ENCODE assay signal across 31 mouse cellular contexts in the genomic region with DNA sequence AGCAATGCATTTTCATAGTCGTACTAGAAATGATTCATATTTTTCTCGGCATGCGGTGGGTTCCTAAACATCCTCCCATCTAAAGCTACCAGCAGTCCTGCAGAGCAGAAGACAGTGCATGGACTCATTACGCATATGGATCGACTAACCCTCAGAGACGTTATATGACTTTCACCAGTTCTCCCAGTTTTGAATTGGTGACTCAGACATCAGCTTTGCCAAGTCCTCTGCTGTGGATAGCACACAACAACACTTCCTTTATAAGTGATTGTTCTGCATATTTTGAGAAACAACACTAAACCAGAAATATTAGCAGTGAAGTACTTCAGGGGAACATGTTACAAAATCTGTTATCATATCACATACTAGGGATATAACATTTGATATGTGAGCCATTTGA.
A peak's percentile ranks its signal among the peaks of the same experiment; 100 is the strongest.
DNase-seq lines count a peak whose midpoint lies in the region; ATAC-seq and TF ChIP-seq lines count a peak whose summit lies in the region.
"Had no signal": no experiment of that assay in that cellular context is flagged by ENCODE, and none has a peak within 500 bp of the region (broad histone marks: within the 10 kb centered on the region; RNA-seq: fewer than 3 reads in every experiment).

No protein-coding gene starts in this region.

- TF ChIP-seq EP300 in heart, postnatal 0 days (IDR thresholded peaks at IDR 0.05; ENCODE audit: low read depth), result no peak

- no peak for DNase-seq in frontal cortex, postnatal 10 days (ENCODE audit: low spot score in 2 of 2)
- no peak for DNase-seq in heart, postnatal 0 days (ENCODE audit: low spot score)
- no peak for DNase-seq in heart, postnatal 25 days (ENCODE audit: low spot score)
- DNase-seq in adipocyte (ENCODE audit: low spot score), result peak; percentile 33
- DNase-seq in fibroblast of lung, adult 2 months (ENCODE audit: low read depth), result peak; percentile 44
- DNase-seq in right cerebral cortex, postnatal 10 days (ENCODE audit: low spot score in 2 of 2), result no peak
- DNase-seq in cerebellum, adult 9-11 months, result no peak
- DNase-seq: adrenal gland, postnatal 10 days; cerebellum, adult 18-20 months; cerebellum, postnatal 25 days; gastrocnemius, postnatal 14 days; kidney, adult 18-20 months; liver, postnatal 0 days; lung, postnatal 4 days; right cerebral cortex, postnatal 14 days; thymus, postnatal 4 days had no signal

- ATAC-seq in frontal cortex, adult (ENCODE audit: low TSS enrichment), result peak; percentile 52; the same call in 1 of the 2 replicates
- ATAC-seq in heart, postnatal 0 days (ENCODE audit: insufficient read depth, low read depth), result no peak
- ATAC-seq: forebrain, embryonic 15.5 days; inflammation-experienced regulatory T-cells, adult 6 months; liver, embryonic 12.5 days; liver, postnatal 0 days had no signal

- no peaks in the 10 kb centered on the region for H3K4me1 ChIP-seq in heart, postnatal 0 days (ENCODE audit: control insufficient read depth, insufficient read depth)
- H3K4me1 ChIP-seq: embryonic facial prominence, embryonic 10.5 days; embryonic facial prominence, embryonic 15.5 days; forebrain, embryonic 10.5 days; forebrain, embryonic 15.5 days; heart, embryonic 15.5 days; hindbrain, embryonic 10.5 days; hindbrain, embryonic 15.5 days; limb, embryonic 12.5 days; liver, embryonic 12.5 days; midbrain, embryonic 12.5 days had no signal

- no peaks in the 10 kb centered on the region for H3K27me3 ChIP-seq in heart, postnatal 0 days (ENCODE audit: control insufficient read depth, insufficient read depth, low read length)
- H3K27me3 ChIP-seq: embryonic facial prominence, embryonic 15.5 days; forebrain, embryonic 15.5 days; heart, embryonic 15.5 days; hindbrain, embryonic 15.5 days; limb, embryonic 12.5 days; liver, embryonic 12.5 days; megakaryocyte, embryonic 14.5 days; midbrain, embryonic 12.5 days had no signal

- H3K4me3 ChIP-seq in heart, postnatal 0 days (ENCODE audit: low read depth, low read length), result no peak overlapping the region
- H3K4me3 ChIP-seq: embryonic facial prominence, embryonic 10.5 days; embryonic facial prominence, embryonic 15.5 days; forebrain, embryonic 10.5 days; forebrain, embryonic 15.5 days; heart, embryonic 15.5 days; hindbrain, embryonic 10.5 days; hindbrain, embryonic 15.5 days; layer of hippocampus, adult 2 months; left cerebral cortex, adult 2 months; limb, embryonic 12.5 days; liver, embryonic 12.5 days; megakaryocyte, embryonic 14.5 days; midbrain, embryonic 12.5 days had no signal

- no peak overlapping the region for H3K4me2 ChIP-seq in heart, postnatal 0 days (ENCODE audit: low read depth, low read length)
- H3K4me2 ChIP-seq: embryonic facial prominence, embryonic 15.5 days; forebrain, embryonic 15.5 days; heart, embryonic 15.5 days; hindbrain, embryonic 15.5 days; limb, embryonic 12.5 days; liver, embryonic 12.5 days; midbrain, embryonic 12.5 days had no signal

- no peaks in the 10 kb centered on the region for H3K9me3 ChIP-seq in heart, postnatal 0 days (replicated peaks; ENCODE audit: control insufficient read depth, low read length)
- H3K9me3 ChIP-seq: embryonic facial prominence, embryonic 10.5 days; embryonic facial prominence, embryonic 15.5 days; forebrain, embryonic 10.5 days; forebrain, embryonic 15.5 days; heart, embryonic 15.5 days; hindbrain, embryonic 10.5 days; hindbrain, embryonic 15.5 days; limb, embryonic 12.5 days; liver, embryonic 12.5 days; megakaryocyte, embryonic 14.5 days; midbrain, embryonic 12.5 days had no signal

- no peak overlapping the region for H3K9ac ChIP-seq in heart, postnatal 0 days (replicated peaks; ENCODE audit: low read depth, low read length)
- H3K9ac ChIP-seq: embryonic facial prominence, embryonic 15.5 days; forebrain, embryonic 15.5 days; heart, embryonic 15.5 days; hindbrain, embryonic 15.5 days; limb, embryonic 12.5 days; liver, embryonic 12.5 days; liver, postnatal 0 days; midbrain, embryonic 12.5 days had no signal

- TF ChIP-seq CTCF in heart, postnatal 0 days (IDR thresholded peaks at IDR 0.05; ENCODE audit: low read depth), result no peak

- WGBS in heart, postnatal 0 days, result 69% methylated on average over 6 of the region's 6 CpGs

- H3K27ac ChIP-seq in heart, postnatal 0 days (ENCODE audit: low read depth), result 0 out of 2 replicates have a peak overlapping the region, but pooled peaks have one; percentile 0
- H3K27ac ChIP-seq: embryonic facial prominence, embryonic 10.5 days; embryonic facial prominence, embryonic 15.5 days; forebrain, embryonic 10.5 days; forebrain, embryonic 15.5 days; heart, embryonic 15.5 days; hindbrain, embryonic 10.5 days; hindbrain, embryonic 15.5 days; layer of hippocampus, adult 2 months; left cerebral cortex, adult 2 months; limb, embryonic 12.5 days; liver, embryonic 12.5 days; midbrain, embryonic 12.5 days had no signal

- intact Hi-C loops in heart, postnatal 25 days (cut with DNase I), result loop anchor here (2.0 to 10.0 kb wide), 4 partner anchors 63 to 307 kb away; a partner anchor contains a TSS

- no peaks in the 10 kb centered on the region for H3K36me3 ChIP-seq in heart, postnatal 0 days (replicated peaks; ENCODE audit: control insufficient read depth, insufficient read depth, low read length)
- H3K36me3 ChIP-seq: embryonic facial prominence, embryonic 10.5 days; embryonic facial prominence, embryonic 15.5 days; forebrain, embryonic 10.5 days; forebrain, embryonic 15.5 days; heart, embryonic 15.5 days; hindbrain, embryonic 10.5 days; hindbrain, embryonic 15.5 days; limb, embryonic 12.5 days; liver, embryonic 12.5 days; midbrain, embryonic 12.5 days had no signal

Comparison
In these comparisons a context has a peak if more than half of its experiments do, and no peak if none do; other contexts are left out.
1. DNase-seq: peak in adipocyte (single experiment) and fibroblast of lung, adult 2 months (single experiment); none in frontal cortex, postnatal 10 days (0 of 2), heart, postnatal 0 days (single experiment), heart, postnatal 25 days (single experiment), right cerebral cortex, postnatal 10 days (0 of 2) and cerebellum, adult 9-11 months (single experiment).